Mouse (Mus musculus) CD8-positive naive resting alpha-beta T cell, adult 57 days (primary cell): Measurements from ENCODE around the gene Hk3. TPM values are rescaled to one million over a fixed set of nuclear protein-coding genes. Genes with fewer than 3 reads are reported as not detected.

Source experiments
- total RNA-seq: library from RNA; stranded (reverse); gene quantifications from one replicate; pipeline ENCODE4 v1.2.4, GENCODE M21; 2023

The Hk3 gene
- total RNA-seq, result 2.6 TPM

DNA sequence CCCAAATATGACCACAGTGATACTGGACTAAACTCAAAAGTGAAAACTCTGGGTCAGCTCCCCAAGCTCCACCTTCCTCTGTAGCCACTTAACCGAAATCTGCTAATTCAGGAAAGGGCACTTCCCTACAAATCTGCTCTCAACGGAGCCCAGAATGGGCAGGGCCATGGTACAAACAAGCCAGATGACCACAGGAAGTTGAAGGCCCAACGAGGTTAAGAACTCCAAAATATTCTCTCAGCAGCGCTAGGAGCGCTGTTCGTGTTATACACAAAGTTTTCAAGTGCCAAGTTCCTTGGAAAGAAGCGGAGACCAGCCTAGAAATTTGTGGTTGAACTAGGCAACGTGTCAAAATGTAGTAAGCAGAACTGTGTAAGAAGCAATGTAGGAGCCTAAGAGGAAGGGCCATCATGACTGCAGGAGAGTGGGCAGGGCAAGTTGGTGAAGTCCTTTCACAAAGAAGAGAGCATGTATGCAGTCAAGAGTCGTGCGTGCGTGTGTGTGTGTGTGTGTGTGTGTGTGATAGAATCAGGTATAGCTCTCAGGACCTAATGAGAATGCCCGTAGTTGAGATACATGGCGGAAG is at the start of gene Hk3:
Gene Hk3 (minus strand): TSS at position 192 of the 586 bp plus-strand sequence.

Other genes starting within 250 kb of the Hk3 start
- gene Eif4e1b, start 237.4 kb downstream of the Hk3 start, total RNA-seq, result not detected
- 1.4 TPM for gene Tspan17, start 232.0 kb downstream of the Hk3 start, total RNA-seq
- gene Unc5a, start 72.0 kb downstream of the Hk3 start, total RNA-seq, result 1.3 TPM
- 59.7 TPM for gene Uimc1, start 78.9 kb upstream of the Hk3 start, total RNA-seq
- 33.9 TPM for gene Zfp346, start 83.9 kb upstream of the Hk3 start, total RNA-seq
- not detected for gene Gm17617, start 112.2 kb upstream of the Hk3 start, total RNA-seq
- not detected for gene Fgfr4, start 131.3 kb upstream of the Hk3 start, total RNA-seq
- 173 TPM for gene Nsd1, start 188.4 kb upstream of the Hk3 start, total RNA-seq